Mouse (Mus musculus): ENCODE results near the gene Crls1.

The Crls1 gene

GRCm38 (mm10) chr2:132885312-132885711 lies 38.8 kb downstream of the Crls1 start:
- no peak for DNase-seq

- DNase-seq: peak in 1 of 2 experiments; percentile 16
Observed at GRCm38 (mm10) chr2:132893826-132894225, 47.4 kb downstream of the Crls1 start.

DNA sequence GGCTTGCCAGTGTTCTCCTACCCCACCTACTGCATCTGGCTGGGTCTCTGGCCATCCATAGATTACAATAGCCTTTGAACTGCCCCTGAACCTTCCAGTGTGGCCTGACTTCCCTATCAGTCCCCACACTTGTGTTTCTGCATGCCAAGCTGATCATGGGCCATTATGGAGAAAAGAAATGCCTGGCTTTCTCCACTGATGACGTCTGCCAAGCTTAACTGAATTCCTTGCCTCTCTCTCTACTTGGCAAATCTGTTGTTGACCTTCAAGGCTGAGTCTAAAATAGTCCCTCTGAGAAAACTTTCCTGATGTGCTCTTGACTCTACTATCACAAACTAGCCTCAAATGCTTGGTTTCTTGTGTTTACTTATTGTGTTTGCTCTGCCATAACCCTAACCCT lies 51.7 kb downstream of the Crls1 start:
- DNase-seq: no peak

GRCm38 (mm10) chr2:132900596-132900995 lies 54.1 kb downstream of the Crls1 start:
- no peak for DNase-seq

DNA sequence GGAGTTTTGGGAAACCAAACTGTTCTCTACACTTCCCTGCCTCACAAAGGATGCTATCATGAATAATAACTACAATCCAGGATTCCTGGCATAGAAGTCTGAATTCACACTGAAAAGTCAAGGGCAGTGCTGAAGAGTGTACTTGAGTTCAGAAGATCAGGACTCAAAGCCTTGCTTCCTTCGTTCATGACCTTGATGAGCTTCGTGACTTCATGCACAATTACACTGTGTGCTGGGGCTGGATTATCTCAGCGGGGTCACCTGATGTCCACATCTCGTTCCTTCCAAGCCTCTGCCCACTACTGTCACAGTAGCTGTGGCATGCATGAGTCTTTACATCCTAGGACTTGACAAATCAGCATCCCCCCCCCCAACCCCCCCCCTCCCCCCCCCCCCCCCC lies 55.2 kb downstream of the Crls1 start:
- no peak for DNase-seq

- no peak for DNase-seq
Observed at GRCm38 (mm10) chr2:132902056-132902455, 55.6 kb downstream of the Crls1 start.

GRCm38 (mm10) chr2:132903498-132903897 lies 57.0 kb downstream of the Crls1 start:
- peak; percentile 42 to 73 for DNase-seq

DNA sequence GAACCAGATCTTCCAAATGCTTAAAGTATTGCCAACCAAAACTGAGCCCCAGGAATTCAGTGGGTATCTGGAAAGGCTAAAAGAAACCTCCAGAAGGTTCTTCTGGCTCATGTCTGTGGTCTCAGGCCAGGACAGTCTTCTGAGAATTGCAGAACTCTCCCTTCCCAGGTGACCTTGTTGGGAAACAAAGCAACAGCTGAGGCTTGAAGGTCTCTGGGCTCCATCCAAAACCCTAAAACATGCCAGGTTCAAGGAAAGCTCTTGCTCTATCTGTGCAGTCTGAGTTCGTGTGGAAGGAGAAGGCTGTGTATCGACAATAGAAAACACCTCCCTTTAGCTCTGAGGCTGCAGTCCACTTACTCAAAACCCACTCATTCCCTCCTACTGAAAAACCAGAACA lies 58.5 kb downstream of the Crls1 start:
- DNase-seq: no peak

DNA sequence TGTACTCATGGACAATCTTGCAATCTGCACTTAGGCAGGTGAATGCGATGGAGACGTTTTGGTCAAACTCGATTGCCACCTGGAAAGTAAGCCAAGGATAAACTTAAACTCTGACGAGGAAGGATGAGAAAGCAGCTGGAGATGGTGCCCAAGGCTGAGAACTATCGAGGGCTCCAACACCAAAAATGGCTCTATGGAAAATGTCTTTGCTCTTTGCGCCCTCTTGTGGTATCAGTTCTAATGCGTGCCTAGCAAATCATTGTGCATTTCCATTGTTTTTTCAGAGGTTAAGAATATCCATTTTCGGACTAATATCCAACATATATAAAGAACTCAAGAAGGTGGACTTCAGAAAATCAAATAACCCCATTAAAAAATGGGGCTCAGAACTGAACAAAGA lies 60.3 kb downstream of the Crls1 start:
- DNase-seq: peak; percentile 43 to 64

DNA sequence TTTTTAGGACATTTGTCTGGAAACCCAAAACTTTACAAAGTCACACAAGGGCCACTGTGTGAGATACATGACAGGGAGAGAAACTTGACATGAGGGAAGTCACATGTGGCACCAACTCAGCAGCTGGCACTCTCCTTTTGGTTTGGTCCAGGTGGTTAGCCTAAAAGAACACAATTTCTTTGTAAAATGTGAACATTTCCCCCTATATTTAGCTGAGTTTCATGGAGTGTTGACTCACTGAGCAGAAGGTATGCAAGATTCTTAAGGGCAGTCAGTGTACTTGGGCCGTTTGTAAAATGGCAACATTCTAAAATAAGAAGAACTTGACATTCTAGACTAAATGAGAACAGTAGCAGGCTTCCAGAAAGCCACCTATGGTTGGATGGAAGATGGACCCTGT lies 68.3 kb downstream of the Crls1 start:
- DNase-seq: no peak
